Mouse (Mus musculus): Measurements from ENCODE around the gene Ar. TPM values are rescaled to one million over a fixed set of nuclear protein-coding genes. Genes with fewer than 3 reads are reported as not detected.

The Ar gene
- total and polyA plus RNA-seq, 3 experiments = 0.05 TPM; not detected in 2

GRCm38 (mm10) chrX:98265755-98266154, 117.2 kb downstream of the Ar start:
- no peaks in the 10 kb centered on the region for H3K36me3 ChIP-seq (replicated peaks)
- H3K4me1 ChIP-seq (ENCODE audit: insufficient read depth, low read depth, low read length) = no peaks in the 10 kb centered on the region
- TF ChIP-seq POLR2AphosphoS5 (IDR thresholded peaks at IDR 0.05; ENCODE audit: insufficient replicate concordance, low read depth, low read length) (no peak), GATA2 (IDR thresholded peaks at IDR 0.05; ENCODE audit: borderline replicate concordance, low read depth, low read length) (no peak), TAL1 (conservative IDR thresholded peaks at IDR 0.05; ENCODE audit: low read depth, low read length) (no peak), CTCF (IDR thresholded peaks at IDR 0.05; ENCODE audit: low read depth, low read length) (no peak), GATA1 (IDR thresholded peaks at IDR 0.05; ENCODE audit: borderline replicate concordance, low read length) (no peak)
- no peak overlapping the region for H3K4me3 ChIP-seq (ENCODE audit: low read depth, low read length)
- no peaks in the 10 kb centered on the region for H3K27me3 ChIP-seq (ENCODE audit: insufficient read depth, low read length)
- no peaks in the 10 kb centered on the region for H3K9me3 ChIP-seq (replicated peaks)
- DNase-seq (ENCODE audit: low spot score) = no peak
- peak; percentile 22; the same call in 1 of the 2 replicates for ATAC-seq (ENCODE audit: extremely low read depth, insufficient number of reproducible peaks, low FRiP score, poor library complexity, severe bottlenecking)

GRCm38 (mm10) chrX:98271361-98271760, 122.8 kb downstream of the Ar start:
- DNase-seq (ENCODE audit: low spot score) = no peak
- Histone ChIP-seq H3K36me3 (replicated peaks) (no peaks in the 10 kb centered on the region), H3K4me1 (ENCODE audit: insufficient read depth, low read depth, low read length) (no peaks in the 10 kb centered on the region), H3K27me3 (ENCODE audit: insufficient read depth, low read length) (no peaks in the 10 kb centered on the region), H3K4me3 (ENCODE audit: low read depth, low read length) (no peak overlapping the region), H3K9me3 (replicated peaks) (no peaks in the 10 kb centered on the region)
- no peak for TF ChIP-seq POLR2AphosphoS5 (IDR thresholded peaks at IDR 0.05; ENCODE audit: insufficient replicate concordance, low read depth, low read length)
- TF ChIP-seq GATA2 (IDR thresholded peaks at IDR 0.05; ENCODE audit: borderline replicate concordance, low read depth, low read length) = no peak
- no peak for TF ChIP-seq GATA1 (IDR thresholded peaks at IDR 0.05; ENCODE audit: borderline replicate concordance, low read length)
- no peak for TF ChIP-seq CTCF (IDR thresholded peaks at IDR 0.05; ENCODE audit: low read depth, low read length)
- TF ChIP-seq TAL1 (conservative IDR thresholded peaks at IDR 0.05; ENCODE audit: low read depth, low read length) = no peak
- no peak for ATAC-seq (ENCODE audit: extremely low read depth, insufficient number of reproducible peaks, low FRiP score, poor library complexity, severe bottlenecking)

- H3K27me3 ChIP-seq (ENCODE audit: insufficient read depth, low read length) = no peaks in the 10 kb centered on the region
- H3K4me1 ChIP-seq (ENCODE audit: insufficient read depth, low read depth, low read length) = no peaks in the 10 kb centered on the region
- DNase-seq (ENCODE audit: low spot score) (no peak), ATAC-seq (ENCODE audit: extremely low read depth, insufficient number of reproducible peaks, low FRiP score, poor library complexity, severe bottlenecking) (no peak)
- no peaks in the 10 kb centered on the region for H3K9me3 ChIP-seq (replicated peaks)
- H3K36me3 ChIP-seq (replicated peaks) = no peaks in the 10 kb centered on the region
- no peak overlapping the region for H3K4me3 ChIP-seq (ENCODE audit: low read depth, low read length)
- TF ChIP-seq CTCF (IDR thresholded peaks at IDR 0.05; ENCODE audit: low read depth, low read length) (no peak), POLR2AphosphoS5 (IDR thresholded peaks at IDR 0.05; ENCODE audit: insufficient replicate concordance, low read depth, low read length) (no peak)
Measured at GRCm38 (mm10) chrX:98291763-98292162, 143.2 kb downstream of the Ar start.

- no peaks in the 10 kb centered on the region for H3K4me1 ChIP-seq (ENCODE audit: insufficient read depth, low read depth, low read length)
- ATAC-seq (ENCODE audit: extremely low read depth, insufficient number of reproducible peaks, low FRiP score, poor library complexity, severe bottlenecking) = no peak
- no peak overlapping the region for H3K4me3 ChIP-seq (ENCODE audit: low read depth, low read length)
- no peaks in the 10 kb centered on the region for H3K27me3 ChIP-seq (ENCODE audit: insufficient read depth, low read length)
- no peaks in the 10 kb centered on the region for H3K9me3 ChIP-seq (replicated peaks)
- H3K36me3 ChIP-seq (replicated peaks) = no peaks in the 10 kb centered on the region
- DNase-seq (ENCODE audit: low spot score) = no peak
- TF ChIP-seq POLR2AphosphoS5 (IDR thresholded peaks at IDR 0.05; ENCODE audit: insufficient replicate concordance, low read depth, low read length) (no peak), TAL1 (conservative IDR thresholded peaks at IDR 0.05; ENCODE audit: low read depth, low read length) (no peak), GATA1 (IDR thresholded peaks at IDR 0.05; ENCODE audit: borderline replicate concordance, low read length) (no peak), CTCF (IDR thresholded peaks at IDR 0.05; ENCODE audit: low read depth, low read length) (no peak), GATA2 (IDR thresholded peaks at IDR 0.05; ENCODE audit: borderline replicate concordance, low read depth, low read length) (no peak)
Measured at GRCm38 (mm10) chrX:98300685-98301084, 152.1 kb downstream of the Ar start.

- DNase-seq (ENCODE audit: low spot score) (no peak), ATAC-seq (ENCODE audit: extremely low read depth, insufficient number of reproducible peaks, low FRiP score, poor library complexity, severe bottlenecking) (no peak)
- Histone ChIP-seq H3K4me1 (ENCODE audit: insufficient read depth, low read depth, low read length) (no peaks in the 10 kb centered on the region), H3K9me3 (replicated peaks) (no peaks in the 10 kb centered on the region), H3K36me3 (replicated peaks) (no peaks in the 10 kb centered on the region), H3K27me3 (ENCODE audit: insufficient read depth, low read length) (no peaks in the 10 kb centered on the region), H3K4me3 (ENCODE audit: low read depth, low read length) (no peak overlapping the region)
- TF ChIP-seq GATA1 (IDR thresholded peaks at IDR 0.05; ENCODE audit: borderline replicate concordance, low read length) (no peak), TAL1 (conservative IDR thresholded peaks at IDR 0.05; ENCODE audit: low read depth, low read length) (no peak), GATA2 (IDR thresholded peaks at IDR 0.05; ENCODE audit: borderline replicate concordance, low read depth, low read length) (no peak), POLR2AphosphoS5 (IDR thresholded peaks at IDR 0.05; ENCODE audit: insufficient replicate concordance, low read depth, low read length) (no peak), CTCF (IDR thresholded peaks at IDR 0.05; ENCODE audit: low read depth, low read length) (no peak)
Measured at GRCm38 (mm10) chrX:98301924-98302323, 153.4 kb downstream of the Ar start.

- H3K4me1 ChIP-seq (ENCODE audit: insufficient read depth, low read depth, low read length) = no peaks in the 10 kb centered on the region
- no peak for DNase-seq (ENCODE audit: low spot score)
- ATAC-seq (ENCODE audit: extremely low read depth, insufficient number of reproducible peaks, low FRiP score, poor library complexity, severe bottlenecking) = no peak
- no peak for TF ChIP-seq GATA2 (IDR thresholded peaks at IDR 0.05; ENCODE audit: borderline replicate concordance, low read depth, low read length)
- TF ChIP-seq TAL1 (conservative IDR thresholded peaks at IDR 0.05; ENCODE audit: low read depth, low read length) = no peak
- TF ChIP-seq GATA1 (IDR thresholded peaks at IDR 0.05; ENCODE audit: borderline replicate concordance, low read length) = no peak
- no peak for TF ChIP-seq POLR2AphosphoS5 (IDR thresholded peaks at IDR 0.05; ENCODE audit: insufficient replicate concordance, low read depth, low read length)
- TF ChIP-seq CTCF (IDR thresholded peaks at IDR 0.05; ENCODE audit: low read depth, low read length) = no peak
- H3K9me3 ChIP-seq (replicated peaks) = no peaks in the 10 kb centered on the region
- H3K4me3 ChIP-seq (ENCODE audit: low read depth, low read length) = no peak overlapping the region
- H3K27me3 ChIP-seq (ENCODE audit: insufficient read depth, low read length) = no peaks in the 10 kb centered on the region
- H3K36me3 ChIP-seq (replicated peaks) = no peaks in the 10 kb centered on the region
Measured at GRCm38 (mm10) chrX:98315961-98316360, 167.4 kb downstream of the Ar start.

- Histone ChIP-seq H3K4me1 (ENCODE audit: insufficient read depth, low read depth, low read length) (no peaks in the 10 kb centered on the region), H3K9me3 (replicated peaks) (no peaks in the 10 kb centered on the region), H3K27me3 (ENCODE audit: insufficient read depth, low read length) (no peaks in the 10 kb centered on the region), H3K36me3 (replicated peaks) (no peaks in the 10 kb centered on the region), H3K4me3 (ENCODE audit: low read depth, low read length) (no peak overlapping the region)
- DNase-seq (ENCODE audit: low spot score) (no peak), ATAC-seq (ENCODE audit: extremely low read depth, insufficient number of reproducible peaks, low FRiP score, poor library complexity, severe bottlenecking) (no peak)
- TF ChIP-seq CTCF (IDR thresholded peaks at IDR 0.05; ENCODE audit: low read depth, low read length) = no peak
Measured at GRCm38 (mm10) chrX:98317483-98317882, 168.9 kb downstream of the Ar start.

Data from G1E (cell line).